Mouse (Mus musculus): ENCODE data around the gene Agrp.

DNA sequence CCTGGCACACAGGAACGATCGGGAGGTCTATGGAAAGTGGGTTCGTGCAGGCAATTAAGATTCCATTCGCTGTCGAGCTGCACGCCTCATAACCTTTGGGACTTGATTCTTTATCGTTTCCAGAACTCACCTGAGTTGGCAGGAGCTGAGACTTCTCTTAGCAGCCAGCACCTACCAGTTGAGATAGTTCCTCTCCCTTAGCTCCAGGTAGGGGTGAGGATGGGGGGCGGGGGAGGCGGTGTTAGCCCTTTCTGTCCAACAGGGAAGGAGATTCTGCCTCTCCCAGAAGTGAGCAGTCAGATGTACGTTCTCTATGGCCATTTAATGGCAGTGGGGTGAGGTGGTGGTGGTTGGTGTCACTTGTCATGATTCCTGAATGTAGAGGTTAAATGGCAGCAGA is 30.1 kb downstream of the Agrp start:
- TF ChIP-seq CTCF (IDR thresholded peaks at IDR 0.05; ENCODE audit: low read depth): no peak
- no peak for TF ChIP-seq EP300 (IDR thresholded peaks at IDR 0.05; ENCODE audit: low read depth)

Measured in heart, postnatal 0 days (tissue).